Mouse (Mus musculus): ENCODE data around the gene Nepro. TPM values are rescaled to one million over a fixed set of nuclear protein-coding genes. Genes with fewer than 3 reads are reported as not detected.
A peak's percentile ranks its signal among the peaks of the same experiment; 100 is the strongest.

Gene Nepro
- polyA plus RNA-seq, 1 experiment, result 19.6 TPM

DNA sequence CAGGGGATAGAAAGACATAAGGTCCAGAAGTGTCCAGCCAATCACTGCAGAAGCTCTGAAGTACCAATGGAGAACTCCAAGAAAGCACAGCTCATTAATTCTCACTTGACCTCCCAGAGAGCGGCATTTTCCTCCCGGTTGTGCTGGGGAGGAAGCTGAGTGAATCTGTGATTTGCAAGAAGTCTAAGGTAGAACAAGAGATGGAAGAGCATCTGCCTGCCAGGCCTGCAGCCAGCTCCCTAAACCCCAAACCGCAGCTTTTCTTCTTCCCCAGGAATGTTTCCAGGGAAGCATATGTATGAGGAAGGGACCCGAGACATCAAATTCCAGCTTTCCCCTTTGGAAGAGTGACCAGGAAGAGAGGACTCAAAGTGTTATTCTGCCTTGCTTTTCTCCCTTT is 35.6 kb upstream of the Nepro start:
- Histone ChIP-seq H3K4me3 (ENCODE audit: insufficient read depth, low read length) (no peak overlapping the region), H3K27ac (ENCODE audit: insufficient read depth, low read length) (no peak overlapping the region; the same call in 1 of the 2 replicates), H3K4me1 (ENCODE audit: control insufficient read depth, insufficient read depth, low read length) (peaks cover 10% of the 10 kb centered on the region)
- no peak for TF ChIP-seq CTCF (IDR thresholded peaks at IDR 0.05; ENCODE audit: borderline replicate concordance, insufficient read depth, low read length)
- no peak for TF ChIP-seq POLR2A (IDR thresholded peaks at IDR 0.05; ENCODE audit: low read depth, low read length)

DNA sequence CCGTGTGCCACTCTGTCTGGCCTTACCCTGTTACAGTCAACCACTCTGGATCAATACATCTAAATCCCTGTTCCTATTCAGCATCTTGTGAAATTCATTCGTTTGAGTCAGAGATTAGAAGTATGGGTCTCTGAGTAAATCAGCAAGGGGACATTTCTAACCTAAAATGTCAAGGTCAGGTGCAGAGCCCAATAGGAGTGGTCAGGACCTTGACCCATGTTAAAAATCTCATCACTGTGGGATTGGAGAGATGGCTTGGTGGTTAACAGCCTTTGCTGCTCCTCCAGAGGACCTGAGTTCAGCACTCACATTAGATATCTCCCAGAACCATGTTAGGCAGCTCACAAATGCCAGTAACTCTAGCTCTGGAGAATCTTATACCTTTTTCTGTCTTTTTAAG is 33.6 kb upstream of the Nepro start:
- no peak overlapping the region for H3K4me3 ChIP-seq (ENCODE audit: insufficient read depth, low read length)
- no peak overlapping the region for H3K27ac ChIP-seq (ENCODE audit: insufficient read depth, low read length)
- H3K4me1 ChIP-seq (ENCODE audit: control insufficient read depth, insufficient read depth, low read length), result peaks cover 3% of the 10 kb centered on the region
- TF ChIP-seq POLR2A (IDR thresholded peaks at IDR 0.05; ENCODE audit: low read depth, low read length) (no peak), CTCF (IDR thresholded peaks at IDR 0.05; ENCODE audit: borderline replicate concordance, insufficient read depth, low read length) (no peak)

DNA sequence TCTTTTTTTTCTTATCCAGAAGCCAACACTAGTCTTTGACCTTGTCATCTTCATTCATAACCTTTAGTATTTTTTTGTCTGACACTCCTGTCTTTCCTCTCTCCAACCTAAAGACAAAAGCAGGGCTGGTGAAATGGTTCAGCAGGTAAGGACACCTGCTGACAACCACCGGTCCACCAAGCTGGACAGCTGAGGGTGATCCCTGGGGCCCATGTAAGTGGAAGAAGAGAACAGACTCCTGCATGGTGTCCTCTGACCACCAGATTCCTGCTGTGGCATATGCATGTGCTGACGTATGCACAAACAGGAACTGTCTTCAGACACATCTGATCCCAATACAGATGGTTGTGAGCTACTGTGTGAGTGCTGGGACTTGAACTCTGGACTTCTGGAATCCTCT is 33.0 kb upstream of the Nepro start:
- H3K4me3 ChIP-seq (ENCODE audit: insufficient read depth, low read length), result no peak overlapping the region
- TF ChIP-seq CTCF (IDR thresholded peaks at IDR 0.05; ENCODE audit: borderline replicate concordance, insufficient read depth, low read length), result no peak
- no peak for TF ChIP-seq POLR2A (IDR thresholded peaks at IDR 0.05; ENCODE audit: low read depth, low read length)
- peaks cover 3% of the 10 kb centered on the region for H3K4me1 ChIP-seq (ENCODE audit: control insufficient read depth, insufficient read depth, low read length)
- H3K27ac ChIP-seq (ENCODE audit: insufficient read depth, low read length), result no peak overlapping the region

DNA sequence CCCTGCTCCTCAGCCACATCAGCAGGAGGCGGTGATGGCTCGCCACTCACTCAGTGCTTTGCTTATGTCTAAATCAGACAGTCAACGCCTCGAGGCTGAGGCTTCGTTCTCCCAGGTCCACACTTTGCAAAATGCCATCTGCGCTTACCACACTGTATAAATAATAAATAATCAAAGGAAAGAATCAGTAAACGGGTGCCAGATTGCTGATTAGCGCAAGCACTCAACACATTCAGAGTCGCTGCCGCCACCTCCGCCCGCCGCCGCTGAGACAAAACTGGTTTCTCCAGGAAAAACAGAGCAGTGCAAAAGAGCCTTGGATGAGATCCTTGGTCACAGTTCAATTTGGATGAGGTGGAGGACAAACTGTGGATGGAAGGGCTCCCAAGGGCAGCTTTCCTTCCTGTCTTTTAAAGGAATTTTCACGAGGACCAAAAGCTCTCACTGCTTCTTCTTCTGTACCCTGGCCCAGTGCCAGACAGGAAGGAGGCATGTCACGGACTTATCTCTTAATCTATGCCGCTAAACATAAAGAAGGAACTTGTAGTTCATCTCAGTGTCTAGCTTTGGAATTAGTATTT is 32.5 kb upstream of the Nepro start:
- H3K4me1 ChIP-seq (ENCODE audit: control insufficient read depth, insufficient read depth, low read length), result peaks cover 3% of the 10 kb centered on the region
- TF ChIP-seq CTCF (IDR thresholded peaks at IDR 0.05; ENCODE audit: borderline replicate concordance, insufficient read depth, low read length) (no peak), POLR2A (IDR thresholded peaks at IDR 0.05; ENCODE audit: low read depth, low read length) (no peak)
- no peak overlapping the region for H3K27ac ChIP-seq (ENCODE audit: insufficient read depth, low read length)
- no peak overlapping the region for H3K4me3 ChIP-seq (ENCODE audit: insufficient read depth, low read length)

DNA sequence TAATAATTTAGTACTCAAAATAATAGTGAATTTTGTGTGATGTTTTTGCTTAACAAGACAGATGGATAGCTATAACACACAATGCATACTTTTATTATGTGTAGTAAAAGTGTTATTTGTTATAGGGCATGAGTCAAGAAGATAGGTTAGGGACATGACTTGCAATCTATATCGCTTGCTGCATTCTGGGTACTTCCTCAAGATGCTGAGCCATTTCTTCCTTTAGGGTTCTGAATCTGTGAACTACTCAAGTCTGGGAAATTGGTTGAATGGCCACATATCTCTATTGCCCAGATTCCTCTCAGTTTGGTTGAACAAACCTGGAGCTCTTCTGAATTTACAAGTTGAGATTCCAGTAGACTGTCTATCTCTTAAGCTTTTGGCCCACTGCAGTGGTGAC is 31.6 kb upstream of the Nepro start:
- H3K4me3 ChIP-seq (ENCODE audit: insufficient read depth, low read length), result no peak overlapping the region
- peaks cover 3% of the 10 kb centered on the region for H3K4me1 ChIP-seq (ENCODE audit: control insufficient read depth, insufficient read depth, low read length)
- TF ChIP-seq POLR2A (IDR thresholded peaks at IDR 0.05; ENCODE audit: low read depth, low read length) (no peak), CTCF (IDR thresholded peaks at IDR 0.05; ENCODE audit: borderline replicate concordance, insufficient read depth, low read length) (no peak)
- H3K27ac ChIP-seq (ENCODE audit: insufficient read depth, low read length), result no peak overlapping the region

DNA sequence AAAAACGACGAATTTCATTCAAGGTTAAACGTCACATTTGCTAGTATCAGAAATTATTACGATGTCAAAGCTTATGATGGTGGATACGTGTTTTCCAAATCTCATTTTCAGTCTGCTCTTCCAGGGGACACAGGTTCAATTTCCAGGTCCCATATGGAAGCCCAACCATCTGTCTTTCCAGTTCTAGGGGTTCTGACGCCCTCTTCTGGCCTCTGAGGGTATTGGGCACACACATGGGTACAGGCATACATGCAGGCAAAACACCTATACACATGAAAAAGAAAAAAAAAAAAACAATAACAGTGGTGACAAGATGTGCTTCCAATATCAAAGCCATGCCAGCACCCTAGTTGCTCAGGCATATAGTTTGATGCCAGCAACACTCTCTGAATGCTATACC is 30.4 kb upstream of the Nepro start:
- no peak for TF ChIP-seq POLR2A (IDR thresholded peaks at IDR 0.05; ENCODE audit: low read depth, low read length)
- TF ChIP-seq CTCF (IDR thresholded peaks at IDR 0.05; ENCODE audit: borderline replicate concordance, insufficient read depth, low read length), result no peak
- Histone ChIP-seq H3K4me3 (ENCODE audit: insufficient read depth, low read length) (no peak overlapping the region), H3K27ac (ENCODE audit: insufficient read depth, low read length) (no peak overlapping the region), H3K4me1 (ENCODE audit: control insufficient read depth, insufficient read depth, low read length) (no peaks in the 10 kb centered on the region)

DNA sequence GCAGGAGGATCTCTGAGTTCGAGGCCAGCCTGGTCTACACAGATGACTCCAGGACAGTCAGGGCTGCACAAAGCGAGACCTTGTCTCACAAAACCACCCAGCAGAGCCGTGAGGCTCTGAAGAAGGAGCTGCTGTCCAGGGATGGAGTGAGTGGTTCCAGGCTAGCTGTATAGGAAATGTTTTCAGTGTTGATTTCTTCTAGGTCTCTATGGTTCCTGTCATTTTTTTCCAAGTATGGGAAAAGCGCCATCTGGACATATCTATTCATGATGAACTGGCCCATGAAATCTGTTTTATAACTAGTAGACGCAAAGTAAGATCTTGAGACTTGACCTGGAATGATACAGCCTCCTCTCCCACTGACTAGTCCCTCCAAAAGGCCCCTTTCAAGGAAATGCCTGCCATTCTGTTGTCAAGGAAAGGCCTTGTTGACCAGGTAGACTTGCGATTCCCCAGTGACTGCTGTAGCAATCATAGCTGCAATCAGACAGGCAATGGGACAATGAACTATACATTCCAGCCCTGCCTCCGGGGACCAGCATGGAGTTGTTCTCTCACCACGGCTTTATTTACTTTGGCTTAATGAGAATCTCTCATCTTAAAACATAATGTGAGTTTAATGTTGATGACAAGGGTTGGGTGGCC is 28.8 kb upstream of the Nepro start:
- Histone ChIP-seq H3K4me1 (ENCODE audit: control insufficient read depth, insufficient read depth, low read length) (no peaks in the 10 kb centered on the region), H3K4me3 (ENCODE audit: insufficient read depth, low read length) (no peak overlapping the region), H3K27ac (ENCODE audit: insufficient read depth, low read length) (no peak overlapping the region)
- TF ChIP-seq CTCF (IDR thresholded peaks at IDR 0.05; ENCODE audit: borderline replicate concordance, insufficient read depth, low read length) (no peak), POLR2A (IDR thresholded peaks at IDR 0.05; ENCODE audit: low read depth, low read length) (no peak)

DNA sequence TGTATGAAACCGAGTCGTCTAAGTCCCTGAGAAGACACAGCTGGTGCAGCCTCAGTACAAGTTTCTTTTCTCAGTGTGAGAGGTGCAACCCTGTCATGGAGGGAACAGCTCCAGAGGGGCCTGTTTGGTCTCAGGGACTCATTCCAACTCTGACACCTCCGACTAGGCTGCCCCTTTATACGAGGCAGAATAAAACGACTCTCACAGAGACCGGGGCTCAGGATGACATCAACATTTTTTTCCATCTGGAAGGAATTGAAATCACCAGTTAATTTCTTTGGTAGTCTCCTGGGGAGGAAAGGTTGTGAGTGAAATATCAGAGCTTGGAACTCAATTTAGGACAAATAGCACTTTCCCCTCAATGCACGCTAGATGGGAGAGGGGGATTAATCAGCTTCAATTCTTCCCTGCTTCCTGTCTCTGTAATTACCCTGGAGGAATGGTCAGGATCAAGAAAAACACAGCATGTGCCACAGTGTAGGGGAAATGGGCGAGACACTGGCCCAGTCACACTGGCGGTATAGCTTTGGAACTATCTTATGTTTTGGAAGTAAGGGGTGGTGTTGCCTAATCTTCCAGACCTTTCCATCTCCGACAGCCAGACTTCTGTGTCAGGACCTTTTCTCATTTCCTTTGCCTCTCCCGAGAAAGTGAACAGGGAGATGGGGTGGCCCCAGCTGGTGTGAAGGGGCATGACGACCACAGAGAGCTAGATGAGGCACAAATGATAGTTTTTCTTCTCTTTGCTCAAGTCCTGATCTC is 28.1 kb upstream of the Nepro start:
- no peak overlapping the region for H3K4me3 ChIP-seq (ENCODE audit: insufficient read depth, low read length)
- H3K27ac ChIP-seq (ENCODE audit: insufficient read depth, low read length), result 0 out of 2 replicates have a peak overlapping the region, but pooled peaks have one; percentile 36
- no peaks in the 10 kb centered on the region for H3K4me1 ChIP-seq (ENCODE audit: control insufficient read depth, insufficient read depth, low read length)
- TF ChIP-seq CTCF (IDR thresholded peaks at IDR 0.05; ENCODE audit: borderline replicate concordance, insufficient read depth, low read length) (no peak), POLR2A (IDR thresholded peaks at IDR 0.05; ENCODE audit: low read depth, low read length) (no peak)

DNA sequence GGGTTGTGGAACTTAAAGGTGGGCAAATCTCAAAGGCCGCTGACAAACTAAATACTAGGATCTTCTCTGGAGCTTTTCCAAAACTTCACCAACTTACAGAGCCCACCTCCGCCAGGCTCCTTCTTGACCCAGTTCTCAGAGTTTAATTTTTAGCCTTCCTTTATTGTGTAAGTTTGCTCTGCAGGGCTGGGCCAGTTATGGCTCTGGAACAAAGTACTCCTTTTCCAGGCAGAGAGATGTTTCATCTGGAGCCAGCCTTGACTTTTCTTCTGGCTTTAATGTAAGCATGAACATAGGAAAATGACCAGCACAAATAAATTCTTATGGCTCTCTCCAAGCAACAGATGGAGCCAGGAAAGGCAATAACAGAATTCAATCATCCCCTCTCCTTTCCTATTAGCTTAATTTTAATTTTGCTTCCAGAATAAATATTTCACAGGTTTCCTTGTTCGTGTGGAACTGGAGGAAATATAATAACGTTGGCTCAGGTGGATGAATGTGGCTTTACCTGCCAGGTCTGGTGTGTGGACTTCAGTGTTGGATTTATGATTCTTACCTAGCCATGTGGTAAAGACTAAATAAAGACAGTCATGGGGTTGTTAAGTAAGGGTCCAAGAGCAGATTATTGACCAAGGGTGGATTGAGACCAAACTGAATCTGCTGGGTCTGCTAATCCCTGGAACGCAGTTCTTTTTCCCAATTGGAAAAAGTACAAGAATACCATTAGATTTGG is 26.5 kb upstream of the Nepro start:
- no peak for TF ChIP-seq CTCF (IDR thresholded peaks at IDR 0.05; ENCODE audit: borderline replicate concordance, insufficient read depth, low read length)
- TF ChIP-seq POLR2A (IDR thresholded peaks at IDR 0.05; ENCODE audit: low read depth, low read length), result no peak
- no peaks in the 10 kb centered on the region for H3K4me1 ChIP-seq (ENCODE audit: control insufficient read depth, insufficient read depth, low read length)
- H3K4me3 ChIP-seq (ENCODE audit: insufficient read depth, low read length), result no peak overlapping the region
- H3K27ac ChIP-seq (ENCODE audit: insufficient read depth, low read length), result no peak overlapping the region
